Mouse (Mus musculus): Measurements from ENCODE around the gene Cherp. TPM values are rescaled to one million over a fixed set of nuclear protein-coding genes. Genes with fewer than 3 reads are reported as not detected.
A peak's percentile ranks its signal among the peaks of the same experiment; 100 is the strongest.

The Cherp gene
- total and polyA plus RNA-seq, 3 experiments, result 21.1 to 106 (median 78.0) TPM

DNA sequence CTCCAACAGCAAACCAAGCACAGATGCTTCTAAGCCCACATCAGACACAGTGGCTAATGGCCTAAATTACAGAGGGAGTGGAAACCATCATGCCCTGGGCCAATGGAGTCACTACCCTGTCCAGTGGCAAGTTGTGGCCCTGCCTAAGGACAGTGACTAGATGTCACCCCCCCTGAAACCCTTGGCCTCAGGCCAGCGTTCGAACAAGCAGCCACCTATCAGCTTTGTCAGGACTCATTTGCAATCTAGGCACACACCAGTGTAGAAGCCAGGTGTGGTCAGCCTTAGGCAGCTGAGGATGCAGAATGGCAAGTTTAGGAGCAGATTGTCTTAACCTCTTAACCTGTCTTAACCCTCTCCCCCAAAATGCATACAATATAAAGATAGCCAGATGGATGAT lies 59.8 kb downstream of the Cherp start:
- Histone ChIP-seq H3K79me2 (ENCODE audit: control insufficient read depth, insufficient read depth, low read length, poor library complexity) (peaks cover 93% of the 10 kb centered on the region), H3K9me3 (replicated peaks; ENCODE audit: insufficient read depth, low read length) (no peaks in the 10 kb centered on the region), H3K27ac (ENCODE audit: control insufficient read depth, low read depth, low read length) (no peak overlapping the region), H3K4me3 (ENCODE audit: control insufficient read depth in 1 of 2, insufficient read depth in 1 of 2, low read depth in 2 of 2, low read length in 2 of 2) (no peak overlapping the region), H3K27me3 (ENCODE audit: control insufficient read depth in 1 of 2, insufficient read depth in 2 of 2, low read length in 2 of 2) (no peaks in the 10 kb centered on the region), H3K9ac (ENCODE audit: control insufficient read depth, low read depth, low read length, poor library complexity, severe bottlenecking) (no peak overlapping the region), H3K4me1 (ENCODE audit: control insufficient read depth in 1 of 2, insufficient read depth in 2 of 2, low read length in 2 of 2) (peaks cover 5 to 42% of the 10 kb centered on the region in 2 experiments), H3K36me3 (ENCODE audit: control insufficient read depth in 1 of 2, insufficient read depth in 2 of 2, low read length in 2 of 2) (peaks cover 0 to 32% of the 10 kb centered on the region in 2 experiments; a peak in 2 of 4 replicates)
- TF ChIP-seq USF2 (IDR thresholded peaks at IDR 0.05; ENCODE audit: borderline replicate concordance in 1 of 2, insufficient read depth in 1 of 2, low read depth in 1 of 2, low read length in 2 of 2) (no peak), MYC (IDR thresholded peaks at IDR 0.05; ENCODE audit: low read depth, low read length) (no peak), NRF1 (IDR thresholded peaks at IDR 0.05; ENCODE audit: insufficient read depth, low read depth, low read length, poor library complexity, severe bottlenecking) (no peak), E2F4 (IDR thresholded peaks at IDR 0.05; ENCODE audit: borderline replicate concordance, low read depth, low read length) (no peak), RCOR1 (IDR thresholded peaks at IDR 0.05; ENCODE audit: low read depth, low read length) (no peak), MYB (IDR thresholded peaks at IDR 0.05; ENCODE audit: low read depth, low read length) (no peak), ZKSCAN1 (IDR thresholded peaks at IDR 0.05; ENCODE audit: low read depth, low read length) (no peak)
- no peak for DNase-seq (ENCODE audit: low read depth, low spot score)

GRCm38 (mm10) chr8:72413839-72414238 lies 61.2 kb downstream of the Cherp start:
- peak; percentile 31 to 34; a peak in 1 of 4 replicates for TF ChIP-seq EP300 (IDR thresholded peaks at IDR 0.05; ENCODE audit: low read depth in 1 of 2, low read length in 2 of 2)
- no peak for TF ChIP-seq ZKSCAN1 (IDR thresholded peaks at IDR 0.05; ENCODE audit: low read depth, low read length)
- no peak for TF ChIP-seq MAZ (IDR thresholded peaks at IDR 0.05; ENCODE audit: low read depth, low read length)
- no peak for TF ChIP-seq MAX (IDR thresholded peaks at IDR 0.05; ENCODE audit: low read length)
- TF ChIP-seq E2F4 (IDR thresholded peaks at IDR 0.05; ENCODE audit: borderline replicate concordance, low read depth, low read length), result no peak
- TF ChIP-seq MYB (IDR thresholded peaks at IDR 0.05; ENCODE audit: low read depth, low read length), result no peak
- TF ChIP-seq MEF2A (IDR thresholded peaks at IDR 0.05; ENCODE audit: extremely low read depth, insufficient replicate concordance, low read depth, low read length, poor library complexity, severe bottlenecking), result no peak
- no peak for TF ChIP-seq ELF1 (IDR thresholded peaks at IDR 0.05; ENCODE audit: low read depth, low read length)
- TF ChIP-seq TCF12 (IDR thresholded peaks at IDR 0.05; ENCODE audit: low read depth, low read length), result no peak
- TF ChIP-seq ZC3H11A (IDR thresholded peaks at IDR 0.05; ENCODE audit: low read depth, low read length), result no peak
- no peak for TF ChIP-seq ZMIZ1 (IDR thresholded peaks at IDR 0.05; ENCODE audit: low read depth, low read length)
- no peak for TF ChIP-seq GATA1 (IDR thresholded peaks at IDR 0.05; ENCODE audit: low read depth, low read length)
- no peak for TF ChIP-seq GABPA (IDR thresholded peaks at IDR 0.05; ENCODE audit: low read depth, low read length)
- TF ChIP-seq TAL1 (IDR thresholded peaks at IDR 0.05; ENCODE audit: low read length), result 0 out of 2 replicates have a peak, but pooled peaks have one; percentile 13
- TF ChIP-seq ZNF384 (IDR thresholded peaks at IDR 0.05; ENCODE audit: low read depth, low read length), result no peak
- TF ChIP-seq POLR2AphosphoS2 (IDR thresholded peaks at IDR 0.05; ENCODE audit: low read length), result no peak
- TF ChIP-seq CTCF (IDR thresholded peaks at IDR 0.05 in 2 of 3, conservative IDR thresholded peaks at IDR 0.05 in 1 of 3; ENCODE audit: control insufficient read depth in 1 of 3, insufficient read depth in 1 of 3, low read depth in 2 of 3, low read length in 3 of 3, poor library complexity in 1 of 3, severe bottlenecking in 1 of 3), result no peak
- no peak for TF ChIP-seq CHD1 (IDR thresholded peaks at IDR 0.05; ENCODE audit: low read depth, low read length)
- peak; percentile 33; the same call in 1 of the 2 replicates for TF ChIP-seq SIN3A (IDR thresholded peaks at IDR 0.05; ENCODE audit: low read length)
- Histone ChIP-seq H3K79me2 (ENCODE audit: control insufficient read depth, insufficient read depth, low read length, poor library complexity) (peaks cover 92% of the 10 kb centered on the region), H3K27me3 (ENCODE audit: control insufficient read depth in 1 of 2, insufficient read depth in 2 of 2, low read length in 2 of 2) (no peaks in the 10 kb centered on the region), H3K36me3 (ENCODE audit: control insufficient read depth in 1 of 2, insufficient read depth in 2 of 2, low read length in 2 of 2) (peaks cover 0 to 23% of the 10 kb centered on the region in 2 experiments; a peak in 2 of 4 replicates), H3K9ac (ENCODE audit: control insufficient read depth, low read depth, low read length, poor library complexity, severe bottlenecking) (no peak overlapping the region), H3K27ac (ENCODE audit: control insufficient read depth, low read depth, low read length) (no peak overlapping the region), H3K4me1 (ENCODE audit: control insufficient read depth in 1 of 2, insufficient read depth in 2 of 2, low read length in 2 of 2) (peaks cover 1 to 32% of the 10 kb centered on the region in 2 experiments; a peak in 3 of 4 replicates), H3K4me3 (ENCODE audit: control insufficient read depth in 1 of 2, insufficient read depth in 1 of 2, low read depth in 2 of 2, low read length in 2 of 2) (no peak overlapping the region), H3K9me3 (replicated peaks; ENCODE audit: insufficient read depth, low read length) (no peaks in the 10 kb centered on the region)
- DNase-seq (ENCODE audit: low read depth, low spot score), result peak; percentile 37

Data from MEL (cell line).